Mouse (Mus musculus) 416B (cell line): ENCODE measurements at regions not wholly inside any gene's neighbourhood (a gene's known extent, or its start where the extent isn't known, plus 50 kb on each side); places are given as distances from the start of the nearest gene placed in this dataset.
"Not testable (repeated sequence)": the region's sequence is repeated elsewhere in the genome, so short reads cannot be mapped to it uniquely, and the experiment has no call there.

Source experiments
- DNase-seq: peaks from one replicate; pipeline ENCODE4 v3.0.0; 2011; ENCODE audit warnings: low read depth

- DNase-seq, result peak; percentile 79
Measured at GRCm38 (mm10) chr14:87215099-87215498, 74.1 kb upstream of the Diaph3 start.

GRCm38 (mm10) chr14:87217042-87217441 is 76.0 kb upstream of the Diaph3 start:
- DNase-seq, result no peak

GRCm38 (mm10) chr14:87219975-87220374 is 78.9 kb upstream of the Diaph3 start:
- DNase-seq, result peak; percentile 7

GRCm38 (mm10) chr14:87224870-87225269 is 83.8 kb upstream of the Diaph3 start:
- DNase-seq, result no peak

- no peak for DNase-seq
Measured at GRCm38 (mm10) chr14:87249258-87249657, 108.2 kb upstream of the Diaph3 start.

GRCm38 (mm10) chr14:87255484-87256208 is 114.6 kb upstream of the Diaph3 start:
- DNase-seq, result no peak

GRCm38 (mm10) chr14:87261726-87262125 is 120.7 kb upstream of the Diaph3 start:
- DNase-seq, result no peak

- DNase-seq, result peak; percentile 8
Measured at GRCm38 (mm10) chr14:87264826-87265225, 123.8 kb upstream of the Diaph3 start.

- no peak for DNase-seq
Measured at GRCm38 (mm10) chr14:87266309-87266708, 125.3 kb upstream of the Diaph3 start.

- DNase-seq, result not testable (repeated sequence)
Measured at GRCm38 (mm10) chr14:87289266-87289665, 127.2 kb upstream of the Tdrd3 start.

- no peak for DNase-seq
Measured at GRCm38 (mm10) chr14:87289708-87290243, 126.7 kb upstream of the Tdrd3 start.

- DNase-seq, result no peak
Measured at GRCm38 (mm10) chr14:87295206-87295605, 121.2 kb upstream of the Tdrd3 start.

- no peak for DNase-seq
Measured at GRCm38 (mm10) chr14:87297160-87297559, 119.3 kb upstream of the Tdrd3 start.

GRCm38 (mm10) chr14:87300838-87301237 is 115.6 kb upstream of the Tdrd3 start:
- DNase-seq, result no peak

- no peak for DNase-seq
Measured at GRCm38 (mm10) chr14:87301564-87301963, 114.9 kb upstream of the Tdrd3 start.

GRCm38 (mm10) chr14:87305481-87305880 is 111.0 kb upstream of the Tdrd3 start:
- no peak for DNase-seq

GRCm38 (mm10) chr14:87306011-87306410 is 110.4 kb upstream of the Tdrd3 start:
- no peak for DNase-seq

GRCm38 (mm10) chr14:87308016-87308415 is 108.4 kb upstream of the Tdrd3 start:
- DNase-seq, result no peak

- DNase-seq, result no peak
Measured at GRCm38 (mm10) chr14:87312318-87312717, 104.1 kb upstream of the Tdrd3 start.

- peak; percentile 74 for DNase-seq
Measured at GRCm38 (mm10) chr14:87314999-87315732, 101.3 kb upstream of the Tdrd3 start.

- DNase-seq, result peak; percentile 4
Measured at GRCm38 (mm10) chr14:87327841-87328240, 88.6 kb upstream of the Tdrd3 start.

GRCm38 (mm10) chr14:87337950-87338526 is 78.4 kb upstream of the Tdrd3 start:
- DNase-seq, result no peak

- DNase-seq, result no peak
Measured at GRCm38 (mm10) chr14:87344540-87344939, 71.9 kb upstream of the Tdrd3 start.
